Mouse (Mus musculus) thymus, adult 2 months (tissue): Measurements from ENCODE around the gene Iqch. TPM values are rescaled to one million over a fixed set of nuclear protein-coding genes. Genes with fewer than 3 reads are reported as not detected.

Source experiments
- DNase-seq: peaks from one replicate; pipeline ENCODE4 v3.0.0; 2021
- H3K27ac ChIP-seq: fragments of 200-500 bp; 2 replicates; pipeline ENCODE4 v1.5.1; 2012; ENCODE audit warnings: low read length, control low read depth; ENCODE audit not compliant: control insufficient read depth, insufficient read depth
- H3K27me3 ChIP-seq: fragments of 200-500 bp; 2 replicates; pipeline ENCODE4 v1.6.1; 2012; ENCODE audit warnings: mild to moderate bottlenecking, low read length, moderate library complexity, mixed read lengths; ENCODE audit not compliant: control insufficient read depth, insufficient read depth
- H3K36me3 ChIP-seq: fragments of 200-500 bp; 2 replicates; pipeline ENCODE4 v1.6.1; 2012; ENCODE audit warnings: mild to moderate bottlenecking, low read length, moderate library complexity; ENCODE audit not compliant: control insufficient read depth, insufficient read depth
- H3K4me1 ChIP-seq: fragments of 200-500 bp; replicated peaks from 2 replicates; pipeline ENCODE4 v1.6.1; 2012; ENCODE audit warnings: low read length; ENCODE audit not compliant: control insufficient read depth, insufficient read depth
- H3K4me3 ChIP-seq: fragments of 200-500 bp; 2 replicates; pipeline ENCODE4 v1.5.1; 2012; ENCODE audit warnings: mild to moderate bottlenecking, low read length, control low read depth, moderate library complexity; ENCODE audit not compliant: control insufficient read depth, insufficient read depth
- CTCF ChIP-seq: fragments of 200-500 bp; IDR thresholded peaks from 2 replicates; pipeline ENCODE4 v1.5.1; 2012; ENCODE audit warnings: mild to moderate bottlenecking, control low read depth, low read length, moderate library complexity, borderline replicate concordance; ENCODE audit not compliant: control insufficient read depth, poor library complexity, insufficient read depth; ENCODE audit errors: extremely low read depth
- POLR2A ChIP-seq: fragments of 200-500 bp; IDR thresholded peaks from 2 replicates; pipeline ENCODE4 v1.6.1; 2012; ENCODE audit warnings: mild to moderate bottlenecking, low read length, control low read depth, moderate library complexity; ENCODE audit not compliant: control insufficient read depth, poor library complexity, insufficient read depth; ENCODE audit errors: extremely low read depth
- WGBS: fragments of 180-500 bp; shearing (Covaris S2); methylation state at CpG from one replicate; pipeline ENCODE4 v1.1.7; 2018; 5-methylcytosine and 5-hydroxymethylcytosine counted together
- polyA plus RNA-seq: library from polyadenylated mRNA; depleted of rRNA; stranded (reverse); fragments of >200 nt; gene quantifications from 2 replicates; pipeline ENCODE4 v1.2.3, GENCODE M21; 2012

The Iqch gene
- polyA plus RNA-seq, 1 experiment: 0.16 TPM

DNA sequence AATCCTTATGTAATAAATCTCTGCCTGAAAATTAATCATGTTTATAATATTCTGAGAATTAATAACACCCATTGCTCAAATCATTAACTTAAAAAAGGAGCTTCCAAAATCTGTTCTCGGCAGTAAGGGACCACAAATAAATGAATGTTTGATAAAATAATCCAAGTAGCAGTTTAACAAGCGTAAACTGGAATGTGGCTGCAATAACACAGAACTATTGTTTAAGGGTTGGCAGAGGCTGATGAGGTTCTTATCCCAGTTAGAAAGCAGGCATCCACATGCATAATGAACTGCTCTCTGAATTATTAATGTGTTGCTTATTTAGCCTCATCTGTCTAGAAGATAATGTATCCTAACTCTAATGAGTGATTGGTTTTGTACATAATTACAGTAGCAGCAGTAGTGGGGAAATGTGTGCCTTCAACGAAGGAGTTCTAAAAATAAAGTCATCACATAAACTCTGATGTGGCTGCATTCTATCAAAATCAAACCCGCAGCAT lies 151.7 kb downstream of the Iqch start:
- Histone ChIP-seq H3K27me3 (no peaks in the 10 kb centered on the region), H3K4me1 (no peaks in the 10 kb centered on the region), H3K36me3 (no peaks in the 10 kb centered on the region), H3K27ac (no peak overlapping the region), H3K4me3 (no peak overlapping the region)
- TF ChIP-seq CTCF (no peak), POLR2A (no peak)
- DNase-seq: no peak
- 92% methylated on average over 4 of the region's 4 CpGs for WGBS

DNA sequence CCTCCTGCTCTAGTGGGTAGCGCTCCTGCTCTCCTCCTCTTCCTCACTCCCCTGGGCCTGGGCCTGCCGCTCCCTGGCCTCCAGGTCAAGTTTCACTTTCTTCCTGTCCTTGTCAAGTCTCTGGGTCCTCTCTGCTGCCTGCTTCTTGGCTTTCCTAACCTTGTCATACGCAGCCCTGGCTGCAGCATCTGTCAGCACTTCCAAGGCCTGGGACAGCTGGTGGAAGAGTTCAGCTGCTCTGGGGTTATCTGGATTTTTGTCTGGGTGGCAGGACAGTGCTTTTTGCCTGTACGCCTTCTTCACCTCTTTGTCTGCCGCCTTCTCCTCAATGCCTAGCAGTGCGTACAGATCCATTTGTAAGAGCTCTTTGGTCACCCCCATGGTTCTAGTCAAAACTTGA lies 158.6 kb downstream of the Iqch start:
- Histone ChIP-seq H3K36me3 (no peaks in the 10 kb centered on the region), H3K4me1 (no peaks in the 10 kb centered on the region), H3K27me3 (no peaks in the 10 kb centered on the region), H3K27ac (no peak overlapping the region), H3K4me3 (no peak overlapping the region)
- 95% methylated on average over 6 of the region's 6 CpGs for WGBS
- no peak for DNase-seq
- TF ChIP-seq CTCF: no peak
- TF ChIP-seq POLR2A: no peak

DNA sequence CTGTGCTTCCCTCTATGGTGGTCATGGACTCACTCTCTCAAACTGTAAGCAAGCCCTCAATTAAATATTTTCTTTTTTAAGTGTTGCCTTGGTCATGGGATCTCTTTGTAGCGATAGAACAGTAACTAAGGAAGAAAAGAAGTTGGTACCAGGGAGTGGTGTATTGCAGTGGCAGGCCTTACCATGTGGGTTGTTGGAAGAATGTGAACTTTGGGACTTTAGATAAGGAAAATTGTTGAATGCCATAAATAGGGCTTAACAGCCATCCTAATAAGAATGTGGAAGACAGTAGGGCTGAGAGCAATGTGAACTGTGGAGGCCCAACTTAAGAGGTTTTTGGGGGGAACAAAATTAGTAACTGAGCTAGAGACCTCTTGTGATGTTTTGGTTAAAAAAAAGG lies 171.6 kb downstream of the Iqch start:
- Histone ChIP-seq H3K27me3 (no peaks in the 10 kb centered on the region), H3K4me3 (no peak overlapping the region), H3K27ac (no peak overlapping the region), H3K36me3 (no peaks in the 10 kb centered on the region), H3K4me1 (no peaks in the 10 kb centered on the region)
- WGBS: 92% methylated on average over 1 of the region's 1 CpGs
- no peak for DNase-seq
- no peak for TF ChIP-seq CTCF

DNA sequence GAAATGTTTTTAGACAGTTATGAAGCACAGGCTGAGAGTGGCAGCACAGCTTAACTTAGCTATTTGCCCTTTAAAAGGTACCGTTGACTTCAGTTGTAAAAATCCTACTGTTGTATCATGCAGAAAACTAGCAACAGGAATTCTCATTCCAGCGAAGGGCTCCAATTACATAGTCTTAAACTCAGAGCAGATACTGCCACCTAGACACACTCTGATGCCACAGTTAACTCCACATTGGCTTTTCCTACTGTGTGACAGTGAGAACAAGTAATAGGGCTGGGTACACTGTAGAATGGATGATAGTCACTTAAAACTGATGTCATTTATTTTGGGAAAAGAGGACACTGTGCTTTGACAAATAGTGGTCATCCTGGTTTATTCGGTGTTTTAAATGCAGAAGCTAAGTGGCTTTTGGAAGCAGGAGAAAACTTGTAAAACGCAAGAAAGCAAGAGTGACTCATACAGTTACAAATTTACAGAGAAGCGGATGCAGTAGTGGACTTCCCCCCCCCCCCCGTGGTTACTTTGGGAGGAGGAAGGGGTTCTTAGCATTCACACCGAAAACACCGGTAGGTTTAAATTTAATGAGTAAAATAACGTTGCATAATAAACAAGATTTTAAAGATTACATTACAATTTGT lies 181.1 kb downstream of the Iqch start:
- TF ChIP-seq CTCF (no peak), POLR2A (no peak)
- H3K27ac ChIP-seq: no peak overlapping the region
- no peaks in the 10 kb centered on the region for H3K27me3 ChIP-seq
- no peak overlapping the region for H3K4me3 ChIP-seq
- WGBS: 65% methylated on average over 9 of the region's 9 CpGs
- H3K4me1 ChIP-seq: no peaks in the 10 kb centered on the region
- DNase-seq: no peak
- no peaks in the 10 kb centered on the region for H3K36me3 ChIP-seq

DNA sequence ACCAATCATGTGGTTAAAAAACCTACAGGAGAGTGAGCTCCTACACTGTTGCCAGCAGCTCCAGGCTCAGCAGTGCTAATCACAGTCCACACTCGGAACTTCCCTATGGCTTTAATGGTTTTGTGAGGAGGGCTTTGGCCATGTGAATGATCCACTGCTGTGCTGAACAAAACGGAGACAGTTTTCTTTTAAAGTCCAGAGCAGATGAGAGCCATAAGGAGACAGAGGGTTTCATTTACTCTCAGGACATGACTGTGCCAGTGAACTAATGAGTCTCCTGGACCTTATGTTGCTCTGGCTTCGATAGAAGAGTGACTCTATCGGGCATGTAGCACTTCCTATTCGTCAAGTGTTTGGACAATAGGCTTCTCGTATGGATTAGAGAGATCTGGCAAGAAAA lies 181.9 kb downstream of the Iqch start:
- TF ChIP-seq CTCF (no peak), POLR2A (no peak)
- no peaks in the 10 kb centered on the region for H3K4me1 ChIP-seq
- WGBS: 93% methylated on average over 6 of the region's 6 CpGs
- no peak overlapping the region for H3K4me3 ChIP-seq
- no peaks in the 10 kb centered on the region for H3K36me3 ChIP-seq
- H3K27me3 ChIP-seq: no peaks in the 10 kb centered on the region
- DNase-seq: no peak
- H3K27ac ChIP-seq: no peak overlapping the region

DNA sequence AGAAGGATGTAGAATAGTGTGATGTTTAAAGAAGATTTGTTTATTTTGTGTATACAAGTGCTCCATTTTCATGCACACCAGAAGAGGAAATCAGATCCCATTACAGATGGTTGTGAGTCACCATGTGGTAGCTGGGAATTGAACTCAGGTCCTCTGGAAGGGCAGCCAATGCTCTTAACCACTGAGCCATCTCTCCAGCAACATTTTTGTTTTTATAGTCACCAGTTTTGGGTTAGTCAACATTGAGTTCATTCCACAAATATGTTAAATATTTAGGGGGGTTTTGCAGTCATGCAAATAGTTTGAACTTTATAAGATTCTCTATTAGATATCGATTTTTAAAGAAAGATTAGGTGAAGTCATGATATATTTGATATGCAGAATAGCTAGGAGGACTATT lies 202.1 kb downstream of the Iqch start:
- H3K27me3 ChIP-seq: no peaks in the 10 kb centered on the region
- H3K4me3 ChIP-seq: no peak overlapping the region
- 96% methylated on average over 1 of the region's 1 CpGs for WGBS
- H3K36me3 ChIP-seq: no peaks in the 10 kb centered on the region
- no peak for DNase-seq
- peaks cover 4% of the 10 kb centered on the region for H3K4me1 ChIP-seq
- no peak overlapping the region for H3K27ac ChIP-seq
- TF ChIP-seq POLR2A (no peak), CTCF (no peak)

DNA sequence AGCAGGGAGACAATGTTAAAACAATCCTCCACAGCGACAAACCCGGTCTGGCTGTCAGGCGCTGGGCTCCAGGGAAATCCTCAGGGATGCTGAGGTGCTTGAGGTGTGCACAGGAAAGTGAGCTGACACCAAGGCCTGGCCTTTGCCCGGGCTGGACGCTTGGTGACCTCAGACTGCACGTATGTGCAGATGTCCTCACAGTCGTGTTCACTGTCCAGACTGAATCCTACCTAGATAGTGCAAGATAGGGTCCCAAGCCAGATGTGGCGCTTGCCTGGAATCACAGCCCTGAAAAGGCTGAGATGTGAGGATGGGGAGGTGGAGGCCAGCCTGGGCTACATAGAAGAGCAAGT lies 202.9 kb downstream of the Iqch start:
- TF ChIP-seq POLR2A (no peak), CTCF (no peak)
- Histone ChIP-seq H3K36me3 (no peaks in the 10 kb centered on the region), H3K27ac (no peak overlapping the region), H3K4me1 (peaks cover 4% of the 10 kb centered on the region), H3K27me3 (no peaks in the 10 kb centered on the region), H3K4me3 (peak overlapping the region; percentile 81)
- WGBS: 8% methylated on average over 8 of the region's 8 CpGs
- no peak for DNase-seq
